Mouse (Mus musculus) megakaryocyte, embryonic 14.5 days (primary cell): ENCODE results near the gene Dlx3. TPM values are rescaled to one million over a fixed set of nuclear protein-coding genes. Genes with fewer than 3 reads are reported as not detected.

Experiments
- H3K27me3 ChIP-seq: replicated peaks from 2 replicates; pipeline ENCODE3; 2012; ENCODE audit warnings: inconsistent platforms
- H3K36me3 ChIP-seq: replicated peaks from 2 replicates; pipeline ENCODE3; 2012; ENCODE audit warnings: low read length, inconsistent platforms, mixed read lengths
- H3K4me1 ChIP-seq: 2 replicates; pipeline ENCODE4 v1.6.1; 2012; ENCODE audit warnings: inconsistent platforms
- H3K4me3 ChIP-seq: replicated peaks from 2 replicates; pipeline ENCODE3; 2012; ENCODE audit warnings: moderate library complexity, mild to moderate bottlenecking, inconsistent platforms
- H3K9me3 ChIP-seq: 2 replicates; pipeline ENCODE4 v1.6.1; 2012; ENCODE audit warnings: inconsistent platforms
- FLI1 ChIP-seq: IDR thresholded peaks from 2 replicates; pipeline ENCODE4 v1.6.1; 2012; ENCODE audit warnings: low read length, inconsistent platforms, mixed read lengths
- GATA1 ChIP-seq: IDR thresholded peaks from 3 replicates; pipeline ENCODE4 v1.6.1; 2012; ENCODE audit warnings: mixed read lengths, low read length, inconsistent platforms, borderline replicate concordance
- polyA plus RNA-seq: library from polyadenylated mRNA; stranded (reverse); fragments of >175 nt; gene quantifications from 2 replicates; pipeline ENCODE4 v1.2.3, GENCODE M21; 2012; ENCODE audit warnings: low replicate concordance; ENCODE audit not compliant: insufficient read depth

Gene Dlx3
- polyA plus RNA-seq, 1 experiment: not detected

DNA sequence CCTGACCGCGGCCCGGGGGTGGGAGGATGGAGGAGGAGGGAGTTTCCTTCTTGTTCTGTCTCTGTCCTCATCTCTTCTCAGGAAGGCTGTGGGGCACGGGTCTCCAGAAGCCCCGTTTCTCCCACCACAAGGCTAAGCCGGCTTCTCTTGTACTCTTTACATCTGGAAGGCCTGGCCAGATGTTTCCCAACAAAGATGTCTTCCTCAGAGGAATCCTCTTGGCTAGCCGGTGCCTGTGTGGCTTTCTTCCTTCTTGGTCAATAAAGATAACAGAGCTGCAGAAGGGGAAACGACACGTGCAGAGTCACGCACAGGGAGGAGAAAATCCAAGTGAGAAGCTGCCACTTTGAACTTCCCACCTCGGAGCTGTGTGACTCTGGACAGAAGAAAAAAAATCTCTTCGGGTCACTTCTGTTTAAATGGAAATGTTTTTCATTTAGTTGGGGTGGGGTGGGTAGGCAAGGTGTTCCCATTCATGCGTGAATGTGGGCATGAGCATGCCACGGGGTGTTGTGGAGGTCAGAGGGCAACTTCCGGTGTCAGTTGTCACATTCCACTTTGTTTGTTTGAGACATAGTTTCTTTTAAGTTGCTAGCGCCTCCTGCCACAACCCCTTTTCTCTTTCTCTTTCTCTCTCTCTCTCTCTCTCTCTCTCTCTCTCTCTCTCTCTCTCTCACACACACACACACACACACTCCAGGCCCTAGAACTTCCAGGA lies 18.7 kb upstream of the Dlx3 start:
- Histone ChIP-seq H3K4me1 (peaks cover 41% of the 10 kb centered on the region), H3K9me3 (peaks cover 14% of the 10 kb centered on the region), H3K27me3 (peaks cover 96% of the 10 kb centered on the region), H3K36me3 (no peaks in the 10 kb centered on the region), H3K4me3 (no peak overlapping the region)
- TF ChIP-seq FLI1 (no peak), GATA1 (no peak)

DNA sequence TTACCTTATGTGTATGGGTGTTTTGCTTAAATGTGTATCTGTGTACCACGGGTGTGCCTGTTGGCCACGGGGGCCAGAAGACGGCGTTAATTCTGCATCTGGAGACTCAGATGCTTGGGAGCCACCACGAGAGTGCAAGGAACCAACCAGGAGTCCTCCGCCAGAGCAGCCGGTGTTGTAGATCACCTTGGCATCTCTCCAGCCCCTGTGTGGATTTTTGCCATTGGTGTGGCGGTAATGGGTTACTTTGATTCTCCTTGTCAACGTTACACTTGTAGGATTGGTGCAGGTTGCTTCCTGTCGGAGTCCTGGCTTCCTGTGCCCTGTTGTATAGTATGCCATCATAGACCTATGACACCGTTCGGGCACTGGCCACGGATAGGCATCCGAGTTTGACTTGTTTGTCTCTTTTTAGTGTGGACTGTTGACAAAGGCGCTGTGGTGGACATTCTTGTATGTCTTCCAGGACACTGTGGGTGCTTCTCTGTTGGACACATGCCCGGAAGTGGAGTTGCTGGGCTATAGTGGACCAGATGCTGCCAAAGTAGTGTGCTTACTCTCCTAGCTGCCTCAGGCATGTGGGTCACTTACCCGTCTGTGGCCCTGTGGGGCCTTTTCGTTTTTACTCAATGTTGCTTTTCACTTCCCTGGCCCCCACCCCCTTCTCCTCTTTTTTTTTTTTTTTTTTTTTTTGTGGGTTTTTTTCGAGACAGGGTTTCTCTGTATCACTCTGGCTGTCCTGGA lies 17.6 kb upstream of the Dlx3 start:
- Histone ChIP-seq H3K36me3 (no peaks in the 10 kb centered on the region), H3K27me3 (peaks cover 92% of the 10 kb centered on the region), H3K4me1 (peaks cover 47% of the 10 kb centered on the region), H3K9me3 (peaks cover 14% of the 10 kb centered on the region), H3K4me3 (no peak overlapping the region)
- no peak for TF ChIP-seq FLI1
- TF ChIP-seq GATA1: no peak

DNA sequence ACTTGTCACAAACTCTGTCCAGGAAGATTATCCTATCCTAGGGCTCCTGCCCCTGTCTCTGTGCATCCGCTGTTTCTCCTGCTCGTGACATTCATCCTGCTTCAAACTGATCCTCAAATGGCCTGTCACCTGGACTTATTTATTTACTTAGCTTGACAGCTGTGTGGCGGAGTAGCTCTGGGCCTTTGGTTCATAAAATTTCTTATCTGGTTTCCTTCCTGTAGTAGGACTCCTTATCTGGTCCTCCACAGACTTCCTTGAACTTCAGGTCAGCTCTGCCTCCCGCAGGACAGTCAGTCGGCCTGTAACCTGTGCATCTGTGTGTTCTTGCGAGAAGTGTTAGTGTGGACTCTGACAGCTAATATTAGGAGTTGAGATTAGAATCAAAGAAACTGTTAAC lies 15.7 kb upstream of the Dlx3 start:
- Histone ChIP-seq H3K36me3 (no peaks in the 10 kb centered on the region), H3K27me3 (peaks cover 89% of the 10 kb centered on the region), H3K4me3 (no peak overlapping the region), H3K9me3 (peaks cover 14% of the 10 kb centered on the region), H3K4me1 (peaks cover 47% of the 10 kb centered on the region)
- TF ChIP-seq GATA1 (no peak), FLI1 (no peak)

DNA sequence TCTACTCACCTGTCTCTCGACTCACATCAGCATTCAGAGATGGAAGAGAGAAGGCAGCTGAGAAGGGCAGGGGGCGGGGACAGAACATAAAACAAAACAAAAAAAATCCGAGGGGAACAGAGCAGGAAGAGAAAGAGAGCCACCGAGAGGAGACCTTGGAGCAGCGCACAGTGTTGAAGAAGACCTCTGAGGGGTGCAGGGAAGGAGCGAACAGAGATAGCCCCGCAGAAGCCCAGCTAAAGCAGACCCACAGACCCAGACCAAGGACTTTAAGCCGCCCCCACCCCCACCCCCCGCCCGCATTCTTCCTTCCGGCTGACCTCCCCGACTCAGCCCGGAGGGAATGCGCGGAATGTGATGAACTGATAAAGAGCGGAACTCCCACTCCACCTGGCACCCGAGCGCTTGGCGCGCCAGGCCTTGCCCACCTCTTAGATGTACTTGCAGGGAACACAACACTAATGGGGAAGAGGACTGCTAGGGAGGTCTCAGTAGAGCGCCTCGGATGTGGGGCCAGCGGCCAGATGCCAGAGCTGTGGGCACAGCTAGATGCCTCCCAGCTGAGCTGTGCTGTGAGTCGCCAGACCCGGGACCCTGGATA lies 14.5 kb upstream of the Dlx3 start:
- H3K4me3 ChIP-seq: peak overlapping the region; percentile 10
- peaks cover 87% of the 10 kb centered on the region for H3K27me3 ChIP-seq
- no peaks in the 10 kb centered on the region for H3K36me3 ChIP-seq
- peaks cover 14% of the 10 kb centered on the region for H3K9me3 ChIP-seq
- H3K4me1 ChIP-seq: peaks cover 45% of the 10 kb centered on the region
- no peak for TF ChIP-seq FLI1
- TF ChIP-seq GATA1: no peak

DNA sequence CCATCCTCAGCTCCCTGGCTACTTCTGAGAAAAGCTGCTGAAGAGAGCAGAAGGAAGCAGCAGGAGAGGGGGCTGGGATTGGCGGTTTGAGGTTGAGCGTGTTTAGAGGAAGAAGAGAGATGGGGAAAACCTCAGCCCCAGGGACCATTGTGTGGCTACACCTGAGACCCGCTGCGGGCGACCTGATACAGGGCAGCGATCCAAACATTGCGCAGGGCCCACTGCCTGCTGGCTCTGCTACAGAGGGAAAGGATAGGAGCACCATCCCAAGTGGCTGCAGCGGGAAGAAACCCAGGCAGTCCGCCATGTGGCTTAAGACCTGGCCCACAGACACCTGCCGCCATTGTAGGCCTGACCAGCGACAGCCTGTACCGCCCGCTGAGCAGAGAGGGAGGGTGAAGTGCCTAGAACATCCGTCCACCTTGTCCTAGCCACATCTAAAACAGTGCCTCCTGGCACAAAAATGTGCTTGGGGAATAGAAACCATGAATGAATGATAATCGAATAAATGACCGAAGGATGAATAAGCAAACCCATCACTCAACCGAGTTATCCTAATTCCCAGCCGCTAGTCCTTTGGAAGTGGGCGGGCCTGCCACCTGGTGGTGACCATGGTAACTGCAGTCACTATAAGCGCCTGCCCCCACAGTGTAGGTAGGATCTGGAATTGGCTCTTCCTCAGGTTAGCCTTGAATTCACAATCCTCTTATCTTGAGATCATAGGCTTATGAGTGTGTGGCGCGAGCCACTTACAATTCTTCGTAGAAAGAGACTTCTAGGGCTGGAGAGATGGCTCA lies 13.3 kb upstream of the Dlx3 start:
- Histone ChIP-seq H3K27me3 (peaks cover 79% of the 10 kb centered on the region), H3K4me1 (peaks cover 32% of the 10 kb centered on the region), H3K4me3 (no peak overlapping the region), H3K9me3 (peaks cover 14% of the 10 kb centered on the region), H3K36me3 (no peaks in the 10 kb centered on the region)
- no peak for TF ChIP-seq GATA1
- no peak for TF ChIP-seq FLI1

DNA sequence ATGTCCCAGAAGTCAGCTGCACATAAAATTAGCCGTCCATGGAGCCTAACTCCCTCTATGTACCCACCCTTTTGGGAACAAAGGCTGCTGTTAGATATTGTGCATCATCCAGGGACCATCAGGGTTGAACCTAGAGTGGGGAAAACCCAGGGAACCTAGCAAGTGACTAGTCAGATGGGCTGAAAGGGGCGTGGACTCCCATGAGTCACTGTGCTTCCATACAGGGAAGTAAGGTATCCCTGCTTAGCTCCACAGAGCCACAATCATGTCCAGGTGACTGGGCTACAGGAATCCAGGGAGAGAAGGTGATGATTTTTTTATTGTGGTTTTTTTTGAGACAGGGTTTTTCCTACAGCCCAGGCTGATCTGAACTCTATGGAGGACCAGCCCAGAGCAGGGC lies 10.9 kb upstream of the Dlx3 start:
- Histone ChIP-seq H3K36me3 (no peaks in the 10 kb centered on the region), H3K4me3 (no peak overlapping the region), H3K27me3 (peaks cover 74% of the 10 kb centered on the region), H3K4me1 (peaks cover 27% of the 10 kb centered on the region), H3K9me3 (no peaks in the 10 kb centered on the region)
- no peak for TF ChIP-seq FLI1
- TF ChIP-seq GATA1: no peak

DNA sequence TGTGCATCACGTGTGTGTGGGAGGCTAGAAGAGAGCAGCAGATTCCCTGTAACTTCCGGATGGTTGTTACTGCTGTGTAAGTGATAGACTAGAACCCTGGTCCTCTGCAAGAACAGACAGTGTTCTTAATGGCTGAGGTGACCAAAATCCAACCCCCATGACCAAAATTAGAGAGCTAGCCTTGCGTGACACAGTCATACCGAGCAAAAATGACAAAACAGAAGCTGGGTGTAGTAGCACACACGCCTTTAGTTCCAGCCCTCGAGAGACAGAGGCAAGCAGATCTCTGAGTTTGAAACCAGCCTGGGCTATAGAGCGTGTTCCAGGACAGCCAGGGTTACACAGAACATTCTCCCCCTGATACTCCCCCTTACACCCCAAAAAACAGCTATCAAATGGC lies 9.8 kb upstream of the Dlx3 start:
- TF ChIP-seq GATA1 (no peak), FLI1 (no peak)
- H3K27me3 ChIP-seq: peaks cover 70% of the 10 kb centered on the region
- H3K9me3 ChIP-seq: peaks cover 4% of the 10 kb centered on the region
- H3K4me1 ChIP-seq: peaks cover 16% of the 10 kb centered on the region
- H3K4me3 ChIP-seq: no peak overlapping the region
- no peaks in the 10 kb centered on the region for H3K36me3 ChIP-seq

DNA sequence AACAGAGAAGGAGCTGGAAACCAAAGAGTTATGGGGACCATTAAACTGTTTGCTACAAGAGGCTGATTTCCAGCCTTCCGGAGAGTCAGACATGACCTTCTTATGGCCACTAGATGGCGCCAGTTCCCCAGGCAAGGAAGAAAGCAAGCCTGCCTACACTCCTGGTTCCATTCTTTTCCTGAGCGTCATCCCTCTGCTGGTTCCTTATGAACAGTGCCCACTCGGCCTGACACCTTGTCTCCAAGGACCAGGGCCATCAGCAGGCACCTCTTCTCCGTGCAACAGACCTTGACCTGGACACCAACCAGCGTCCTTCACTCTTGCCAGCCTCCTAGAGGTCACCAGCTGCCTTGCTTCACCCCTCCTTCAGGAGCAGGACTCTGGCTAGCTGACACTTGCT lies 2.9 kb upstream of the Dlx3 start:
- H3K27me3 ChIP-seq: peaks cover 79% of the 10 kb centered on the region
- H3K4me1 ChIP-seq: peaks cover 20% of the 10 kb centered on the region
- no peak for TF ChIP-seq FLI1
- TF ChIP-seq GATA1: no peak
- H3K4me3 ChIP-seq: peak overlapping the region; percentile 60
- H3K36me3 ChIP-seq: no peaks in the 10 kb centered on the region
- peaks cover 4% of the 10 kb centered on the region for H3K9me3 ChIP-seq

DNA sequence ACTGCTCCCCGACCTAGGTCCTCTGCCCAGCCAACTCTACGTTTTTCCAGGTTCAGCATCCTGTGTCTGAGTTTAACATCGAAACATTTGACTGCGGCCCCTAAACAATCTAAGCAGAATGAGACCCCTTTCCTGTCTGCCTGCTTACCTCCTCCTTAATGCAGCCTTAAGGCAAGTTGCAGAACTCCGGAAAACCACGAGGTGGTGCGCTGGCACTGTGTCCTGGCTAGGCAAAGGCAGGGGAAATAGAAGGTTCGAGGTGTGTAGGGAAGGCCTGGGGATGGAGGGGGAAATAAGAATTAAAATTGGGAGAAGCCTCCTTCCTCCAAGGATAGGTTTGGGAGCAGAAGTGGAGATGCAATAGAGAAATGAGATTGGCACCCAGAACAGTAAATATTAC lies 1.4 kb upstream of the Dlx3 start:
- Histone ChIP-seq H3K4me3 (no peak overlapping the region), H3K9me3 (peaks cover 4% of the 10 kb centered on the region), H3K27me3 (peaks cover 82% of the 10 kb centered on the region), H3K36me3 (no peaks in the 10 kb centered on the region), H3K4me1 (peaks cover 20% of the 10 kb centered on the region)
- TF ChIP-seq FLI1: no peak
- no peak for TF ChIP-seq GATA1
